Mouse (Mus musculus): ENCODE results near the gene Mapk1ip1l. TPM values are rescaled to one million over a fixed set of nuclear protein-coding genes. Genes with fewer than 3 reads are reported as not detected.
A peak's percentile ranks its signal among the peaks of the same experiment; 100 is the strongest.

The Mapk1ip1l gene
- polyA plus RNA-seq, 1 experiment = 13.5 TPM

DNA sequence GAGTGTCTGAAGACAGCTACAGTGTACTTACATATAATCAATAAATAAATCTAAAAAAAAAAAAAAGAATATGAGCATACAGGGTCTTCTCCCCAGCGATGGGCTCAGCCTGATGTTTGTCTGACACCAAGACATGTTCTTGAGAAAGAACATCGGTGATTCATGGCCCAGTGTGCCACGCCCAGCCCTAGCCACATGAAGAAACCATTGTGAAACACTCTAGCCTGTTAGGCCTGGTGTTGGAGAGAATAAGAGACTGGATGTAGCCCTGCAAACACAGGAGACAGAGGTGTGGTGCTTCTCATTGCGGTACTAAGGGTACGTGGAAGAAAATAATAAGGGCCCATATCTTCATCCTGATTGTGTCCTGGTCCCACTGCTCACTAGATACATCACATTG, 29.3 kb downstream of the Mapk1ip1l start:
- H3K27ac ChIP-seq (replicated peaks; ENCODE audit: low read depth, low read length) = no peak overlapping the region
- H3K4me3 ChIP-seq (ENCODE audit: insufficient read depth, low read depth, low read length) = no peak overlapping the region
- H3K4me1 ChIP-seq (ENCODE audit: control insufficient read depth, insufficient read depth, insufficient read length, low read length) = no peaks in the 10 kb centered on the region

DNA sequence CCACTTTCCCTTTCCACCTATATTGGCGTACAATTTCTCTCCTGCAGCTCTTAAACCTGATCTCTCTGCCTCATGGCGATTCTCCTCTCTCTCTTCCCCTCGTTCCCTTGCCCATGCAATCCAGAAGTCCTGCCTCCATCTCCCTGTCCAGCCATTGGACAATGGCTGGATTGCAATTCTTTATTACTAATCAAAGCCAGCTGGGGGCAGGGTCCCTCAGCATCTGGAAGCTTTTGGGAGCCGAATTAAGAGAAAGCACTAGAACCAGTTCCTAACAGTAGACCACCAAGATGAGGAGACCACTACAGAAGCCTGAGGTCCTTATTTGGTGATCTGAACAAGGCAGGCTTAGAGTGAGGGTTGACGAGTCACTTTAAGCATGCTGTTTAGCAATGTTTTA, 33.9 kb downstream of the Mapk1ip1l start:
- Histone ChIP-seq H3K27ac (replicated peaks; ENCODE audit: low read depth, low read length) (no peak overlapping the region), H3K4me1 (ENCODE audit: control insufficient read depth, insufficient read depth, insufficient read length, low read length) (no peaks in the 10 kb centered on the region), H3K4me3 (ENCODE audit: insufficient read depth, low read depth, low read length) (no peak overlapping the region)

DNA sequence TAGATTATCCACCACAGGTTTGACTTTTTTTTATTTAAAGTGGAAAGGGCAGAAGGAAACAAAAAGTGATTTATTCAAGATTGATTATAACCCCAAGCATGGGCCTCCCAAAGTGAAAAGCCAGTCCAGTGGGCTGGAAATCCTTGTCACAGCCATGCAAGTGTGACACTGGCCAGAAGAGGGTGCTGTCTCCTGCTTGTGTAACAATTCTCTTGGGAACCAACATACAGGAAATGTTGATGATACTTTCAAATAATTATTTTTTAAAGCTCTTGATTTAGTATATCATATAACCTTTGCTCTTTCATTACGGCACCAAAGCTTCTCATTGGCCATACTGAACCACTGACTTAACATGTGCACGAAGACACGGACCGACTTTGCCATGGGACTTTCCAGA, 36.8 kb downstream of the Mapk1ip1l start:
- H3K4me1 ChIP-seq (ENCODE audit: control insufficient read depth, insufficient read depth, insufficient read length, low read length) = no peaks in the 10 kb centered on the region
- H3K4me3 ChIP-seq (ENCODE audit: insufficient read depth, low read depth, low read length) = no peak overlapping the region
- H3K27ac ChIP-seq (replicated peaks; ENCODE audit: low read depth, low read length) = no peak overlapping the region

DNA sequence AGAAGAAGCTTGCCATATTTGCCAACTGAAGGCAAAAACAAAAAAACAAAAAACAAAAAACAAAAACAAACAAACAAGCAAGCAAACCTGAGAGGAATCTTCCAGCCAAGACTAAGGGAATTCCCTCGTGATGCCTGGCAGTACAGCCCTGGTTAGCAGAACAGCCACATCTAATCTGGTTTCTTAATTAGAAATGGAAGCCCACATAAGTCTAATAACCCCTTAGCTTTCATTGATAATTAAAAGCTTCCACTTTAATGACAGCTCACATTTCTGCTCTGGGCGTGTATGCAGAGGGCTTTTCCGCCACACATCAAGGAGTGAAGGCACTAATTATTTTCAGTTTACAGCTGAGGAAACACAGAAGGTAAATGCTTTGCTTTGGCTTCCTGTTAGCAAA, 37.2 kb downstream of the Mapk1ip1l start:
- no peaks in the 10 kb centered on the region for H3K4me1 ChIP-seq (ENCODE audit: control insufficient read depth, insufficient read depth, insufficient read length, low read length)
- no peak overlapping the region for H3K27ac ChIP-seq (replicated peaks; ENCODE audit: low read depth, low read length)
- no peak overlapping the region for H3K4me3 ChIP-seq (ENCODE audit: insufficient read depth, low read depth, low read length)

DNA sequence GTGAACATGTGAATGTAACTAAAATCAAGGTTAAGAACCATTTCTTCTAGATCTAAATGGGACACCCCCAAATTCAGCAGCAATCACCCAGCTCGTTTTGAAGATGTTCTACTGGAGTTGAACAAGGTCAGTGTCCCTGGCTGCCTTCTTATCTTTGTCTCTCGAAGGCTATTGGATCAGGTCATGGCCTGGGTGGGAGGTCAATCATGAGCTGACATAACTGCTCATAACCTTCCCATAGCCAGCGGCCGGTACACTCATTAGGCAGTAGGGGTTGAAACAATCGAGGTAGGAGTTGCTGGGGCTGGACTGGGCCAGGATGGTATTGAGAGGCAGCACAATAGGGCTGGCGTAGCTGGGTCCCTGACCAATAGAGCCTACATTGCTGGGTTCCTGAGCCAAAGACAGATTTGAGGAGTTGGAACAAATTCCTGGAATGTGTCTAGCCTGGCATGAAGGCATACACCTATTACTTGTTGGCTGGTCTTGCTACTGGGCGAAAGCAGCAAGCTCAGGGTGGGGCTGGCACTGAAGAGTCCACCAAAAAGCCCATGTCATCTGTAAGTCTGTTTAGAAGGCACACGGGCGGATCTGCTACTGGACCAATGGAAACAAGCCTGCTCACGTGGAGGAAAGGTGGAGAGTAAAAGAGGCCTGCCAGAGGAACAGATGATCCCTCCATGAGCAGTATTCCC, 42.3 kb downstream of the Mapk1ip1l start:
- no peaks in the 10 kb centered on the region for H3K4me1 ChIP-seq (ENCODE audit: control insufficient read depth, insufficient read depth, insufficient read length, low read length)
- H3K4me3 ChIP-seq (ENCODE audit: insufficient read depth, low read depth, low read length) = no peak overlapping the region
- no peak overlapping the region for H3K27ac ChIP-seq (replicated peaks; ENCODE audit: low read depth, low read length)

DNA sequence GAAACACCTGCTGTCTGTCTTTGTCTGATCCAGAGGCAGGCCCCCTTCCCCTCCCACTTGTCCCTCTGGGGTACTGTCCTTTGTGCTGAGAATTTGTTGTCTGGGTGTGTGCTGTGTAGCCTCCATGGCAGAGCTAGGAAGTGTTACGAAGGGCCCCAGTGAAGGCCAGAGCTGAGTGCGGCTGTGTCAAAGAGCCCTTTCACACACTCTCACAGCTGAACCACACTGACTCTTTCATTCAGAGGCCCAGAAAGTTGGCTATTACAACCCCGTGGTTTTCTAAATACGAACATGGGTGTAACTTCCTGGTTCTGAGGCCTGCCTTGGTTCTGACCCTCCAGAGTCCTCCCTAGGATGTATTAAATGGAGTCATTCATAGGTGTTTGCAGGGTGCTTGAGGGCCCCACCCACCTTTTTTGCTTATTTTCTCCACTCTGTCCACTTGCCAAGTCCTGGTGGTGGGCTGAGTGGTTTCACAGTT, 43.8 kb downstream of the Mapk1ip1l start:
- no peak overlapping the region for H3K27ac ChIP-seq (replicated peaks; ENCODE audit: low read depth, low read length)
- H3K4me1 ChIP-seq (ENCODE audit: control insufficient read depth, insufficient read depth, insufficient read length, low read length) = no peaks in the 10 kb centered on the region
- no peak overlapping the region for H3K4me3 ChIP-seq (ENCODE audit: insufficient read depth, low read depth, low read length)

DNA sequence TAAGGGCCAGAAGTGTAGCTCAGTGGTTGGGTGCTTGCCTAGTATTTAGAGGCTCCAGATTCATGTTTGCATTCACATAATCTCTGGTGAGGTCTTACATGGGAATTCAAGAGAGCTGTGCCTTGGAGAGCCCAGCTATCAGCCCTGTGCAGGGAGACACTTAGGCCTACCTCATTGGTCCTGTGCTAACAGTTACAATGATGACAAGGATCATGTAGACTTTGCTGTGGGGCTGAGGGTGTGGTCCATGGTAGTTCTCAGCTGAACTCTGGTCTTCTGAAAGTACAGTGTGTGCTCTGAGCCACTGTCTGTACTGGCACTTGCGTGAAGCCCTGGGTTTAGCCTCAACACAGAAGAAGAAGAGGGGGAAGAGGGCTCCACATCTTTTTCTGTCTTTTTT, 48.6 kb downstream of the Mapk1ip1l start:
- Histone ChIP-seq H3K4me1 (ENCODE audit: control insufficient read depth, insufficient read depth, insufficient read length, low read length) (no peaks in the 10 kb centered on the region), H3K4me3 (ENCODE audit: insufficient read depth, low read depth, low read length) (no peak overlapping the region)

DNA sequence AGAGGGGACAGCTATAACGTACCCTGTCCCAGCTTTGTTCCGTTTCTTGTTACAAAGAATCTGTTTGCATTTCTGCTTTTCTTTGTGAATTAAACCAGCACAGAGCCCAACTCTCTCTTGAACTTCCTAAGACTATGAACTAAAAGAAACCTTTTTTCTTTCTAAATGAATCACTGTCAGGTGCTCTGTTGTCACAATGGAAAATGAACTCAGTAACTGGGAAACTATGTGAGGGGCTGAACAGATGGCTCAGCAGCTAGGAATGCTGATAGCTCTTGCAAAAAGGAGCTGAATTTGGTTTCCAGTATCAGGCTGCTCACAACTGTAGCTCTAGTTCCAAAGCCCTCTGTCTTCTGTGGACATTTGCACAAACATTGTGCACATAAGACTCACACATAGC, 52.9 kb downstream of the Mapk1ip1l start:
- Histone ChIP-seq H3K4me1 (ENCODE audit: control insufficient read depth, insufficient read depth, insufficient read length, low read length) (no peaks in the 10 kb centered on the region), H3K4me3 (ENCODE audit: insufficient read depth, low read depth, low read length) (no peak overlapping the region), H3K27ac (replicated peaks; ENCODE audit: low read depth, low read length) (peak overlapping the region; percentile 23)

More for the DNA sequence above, 48.6 kb downstream of the Mapk1ip1l start:
- H3K27ac ChIP-seq (replicated peaks; ENCODE audit: low read depth, low read length) = no peak overlapping the region

DNA sequence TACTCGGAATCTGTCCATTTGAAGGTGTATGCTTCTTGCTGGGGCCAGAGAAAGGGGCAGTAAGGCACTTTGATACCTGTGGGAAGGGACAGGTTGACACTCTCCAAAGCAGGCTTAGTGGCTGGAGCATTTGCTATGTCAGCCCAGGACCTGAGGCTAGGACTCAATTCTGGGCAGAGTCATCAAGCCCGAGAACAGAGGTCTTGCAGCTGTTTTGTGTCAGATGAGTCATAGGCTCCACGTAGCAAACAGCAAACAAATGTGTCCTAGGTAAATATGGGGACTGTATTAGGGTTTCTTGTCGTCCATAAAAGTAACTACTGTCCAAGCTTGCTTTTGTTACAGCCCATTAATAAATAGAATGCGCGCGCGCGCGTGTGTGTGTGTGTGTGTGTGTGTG, 54.2 kb downstream of the Mapk1ip1l start:
- no peaks in the 10 kb centered on the region for H3K4me1 ChIP-seq (ENCODE audit: control insufficient read depth, insufficient read depth, insufficient read length, low read length)
- H3K27ac ChIP-seq (replicated peaks; ENCODE audit: low read depth, low read length) = no peak overlapping the region
- H3K4me3 ChIP-seq (ENCODE audit: insufficient read depth, low read depth, low read length) = no peak overlapping the region

DNA sequence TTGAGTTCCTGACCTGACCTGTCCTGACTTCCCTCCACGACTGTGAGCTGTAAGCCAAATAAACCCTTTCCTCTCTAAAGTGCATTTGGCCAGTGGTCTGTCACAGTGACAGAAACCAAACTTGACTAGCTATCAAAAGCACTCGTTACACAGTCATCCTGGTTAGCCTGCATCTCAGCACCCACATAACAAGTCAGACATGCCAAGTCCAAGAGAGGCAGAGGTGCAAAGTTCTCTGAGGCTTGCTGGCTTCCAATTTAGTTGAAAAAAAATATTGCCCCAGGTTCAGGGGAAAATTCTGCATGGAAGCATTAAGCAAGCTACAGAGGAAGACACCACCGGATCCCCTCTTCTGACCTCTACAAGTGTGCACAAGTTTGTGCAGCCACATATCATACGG, 55.2 kb downstream of the Mapk1ip1l start:
- Histone ChIP-seq H3K27ac (replicated peaks; ENCODE audit: low read depth, low read length) (no peak overlapping the region), H3K4me1 (ENCODE audit: control insufficient read depth, insufficient read depth, insufficient read length, low read length) (no peaks in the 10 kb centered on the region), H3K4me3 (ENCODE audit: insufficient read depth, low read depth, low read length) (no peak overlapping the region)

DNA sequence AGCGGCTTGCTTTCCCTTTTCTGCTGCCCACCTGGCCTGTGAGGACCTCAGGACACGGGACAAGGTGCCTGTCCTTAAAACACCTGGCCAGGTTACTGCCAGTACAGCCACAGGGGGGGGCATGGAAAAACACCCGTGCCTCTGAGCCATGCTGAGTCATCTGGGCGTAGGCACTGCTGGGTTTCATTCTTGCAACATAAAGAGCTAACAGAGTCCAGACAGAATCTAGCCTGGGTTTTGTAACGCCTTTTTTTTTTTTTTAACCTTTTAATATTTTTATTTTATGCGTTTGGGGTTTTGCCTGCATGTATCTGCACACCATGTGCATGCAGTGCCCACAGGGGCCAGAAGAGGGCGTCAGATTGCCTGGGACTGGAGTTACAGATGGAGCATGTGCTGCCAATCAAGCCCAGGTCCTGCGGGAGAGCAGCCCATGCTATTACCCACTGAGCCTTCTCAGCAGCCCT, 56.1 kb downstream of the Mapk1ip1l start:
- Histone ChIP-seq H3K4me3 (ENCODE audit: insufficient read depth, low read depth, low read length) (no peak overlapping the region), H3K27ac (replicated peaks; ENCODE audit: low read depth, low read length) (peak overlapping the region; percentile 42; the same call in 1 of the 2 replicates), H3K4me1 (ENCODE audit: control insufficient read depth, insufficient read depth, insufficient read length, low read length) (no peaks in the 10 kb centered on the region)

DNA sequence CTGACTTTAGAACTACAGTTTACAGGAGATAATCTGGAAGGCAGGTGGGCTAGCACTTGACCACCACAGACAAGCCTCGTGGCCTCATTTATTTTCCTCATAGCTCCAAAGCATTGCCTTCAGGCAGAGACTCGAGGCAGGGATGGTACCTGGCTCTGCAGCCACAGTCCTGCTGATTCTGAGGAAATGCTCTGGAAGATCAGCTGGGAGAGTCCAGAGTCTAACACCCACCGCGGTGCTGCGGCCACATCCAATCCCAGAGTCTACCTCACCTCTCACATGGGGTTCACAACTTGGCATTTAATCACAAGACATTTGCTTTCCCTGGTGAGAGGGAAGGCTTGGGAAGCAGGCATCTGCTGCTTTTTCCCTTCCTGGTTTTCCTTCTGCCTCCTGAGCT, 56.9 kb downstream of the Mapk1ip1l start:
- Histone ChIP-seq H3K4me3 (ENCODE audit: insufficient read depth, low read depth, low read length) (no peak overlapping the region), H3K4me1 (ENCODE audit: control insufficient read depth, insufficient read depth, insufficient read length, low read length) (no peaks in the 10 kb centered on the region), H3K27ac (replicated peaks; ENCODE audit: low read depth, low read length) (no peak overlapping the region)

DNA sequence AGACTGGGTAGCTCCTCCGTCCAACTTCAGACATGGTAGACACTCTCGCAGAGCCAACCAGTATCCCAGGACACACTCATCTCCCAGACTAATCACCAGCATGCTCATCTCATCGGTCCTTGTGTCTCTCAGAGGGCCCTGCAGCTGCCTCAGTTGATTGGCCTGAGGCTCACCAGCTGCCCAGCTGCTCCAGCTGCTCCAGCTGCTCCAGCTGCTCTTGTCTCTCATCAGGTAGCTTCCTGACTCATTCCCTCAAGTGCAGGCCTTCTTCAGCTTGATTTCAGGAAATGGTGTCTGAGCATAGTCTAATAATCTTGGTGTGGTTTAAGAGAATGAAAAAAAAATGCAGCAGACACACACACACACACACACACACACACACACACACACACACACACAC, 58.6 kb downstream of the Mapk1ip1l start:
- Histone ChIP-seq H3K4me1 (ENCODE audit: control insufficient read depth, insufficient read depth, insufficient read length, low read length) (no peaks in the 10 kb centered on the region), H3K27ac (replicated peaks; ENCODE audit: low read depth, low read length) (no peak overlapping the region), H3K4me3 (ENCODE audit: insufficient read depth, low read depth, low read length) (no peak overlapping the region)

DNA sequence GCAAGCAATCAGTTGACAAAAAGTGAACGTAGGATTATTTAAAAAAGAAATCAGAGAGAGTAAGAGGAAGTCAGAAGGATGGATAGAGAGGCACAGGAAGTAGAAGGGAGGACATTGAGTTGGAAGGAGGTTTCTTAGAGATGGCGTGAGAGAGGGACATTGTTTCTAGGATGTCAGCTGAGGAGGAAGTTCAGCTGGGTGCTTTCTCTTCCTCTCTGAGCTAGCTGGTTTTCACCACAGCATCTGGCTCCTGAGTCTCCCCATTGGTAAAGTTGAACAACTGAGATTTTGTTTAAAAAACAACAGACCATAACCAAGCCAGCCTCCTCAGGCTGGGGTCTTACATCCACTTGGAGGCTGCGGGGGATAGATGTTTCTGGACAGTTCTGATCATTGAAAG, 61.5 kb downstream of the Mapk1ip1l start:
- Histone ChIP-seq H3K27ac (replicated peaks; ENCODE audit: low read depth, low read length) (peak overlapping the region; percentile 63), H3K4me1 (ENCODE audit: control insufficient read depth, insufficient read depth, insufficient read length, low read length) (no peaks in the 10 kb centered on the region), H3K4me3 (ENCODE audit: insufficient read depth, low read depth, low read length) (no peak overlapping the region)

DNA sequence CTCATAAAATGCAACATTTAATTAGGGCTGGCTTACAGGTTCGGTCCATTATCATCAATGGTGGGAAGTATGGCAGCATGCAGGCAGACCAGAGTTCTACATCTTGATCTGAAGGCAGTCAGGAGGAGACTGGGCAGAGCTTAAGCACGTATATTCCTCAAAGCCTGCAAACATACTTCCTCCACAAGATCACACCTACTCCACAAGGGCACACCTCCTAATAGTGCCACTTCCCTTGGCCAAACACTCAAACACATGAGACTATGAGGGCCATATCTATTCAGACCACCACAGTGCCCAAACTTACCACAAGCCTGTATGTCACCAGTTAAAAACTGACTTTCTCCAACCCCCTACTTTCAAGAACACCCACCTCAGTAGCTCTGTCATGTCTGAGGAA, 63.4 kb downstream of the Mapk1ip1l start:
- Histone ChIP-seq H3K4me3 (ENCODE audit: insufficient read depth, low read depth, low read length) (no peak overlapping the region), H3K27ac (replicated peaks; ENCODE audit: low read depth, low read length) (peak overlapping the region; percentile 79), H3K4me1 (ENCODE audit: control insufficient read depth, insufficient read depth, insufficient read length, low read length) (no peaks in the 10 kb centered on the region)

DNA sequence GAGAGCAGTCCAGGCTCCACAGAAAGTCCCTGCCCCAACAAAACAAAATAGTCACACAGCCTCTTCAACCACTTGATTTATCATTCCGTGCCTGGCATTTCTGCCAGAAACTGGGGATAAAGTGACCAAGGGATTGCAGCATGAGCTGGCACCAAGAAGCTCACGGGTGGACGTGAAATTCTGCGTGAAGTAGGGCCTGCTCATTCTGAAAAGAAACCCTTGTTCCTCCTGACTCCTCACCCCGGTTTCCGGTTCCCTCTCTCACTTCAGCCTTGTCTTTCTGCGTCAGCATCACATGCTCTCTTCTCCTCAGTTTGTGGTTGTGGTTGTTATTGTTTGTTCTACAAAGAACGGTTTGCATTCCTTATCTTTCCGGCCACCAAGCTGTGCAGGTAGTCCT, 63.8 kb downstream of the Mapk1ip1l start:
- Histone ChIP-seq H3K27ac (replicated peaks; ENCODE audit: low read depth, low read length) (peak overlapping the region; percentile 79), H3K4me3 (ENCODE audit: insufficient read depth, low read depth, low read length) (no peak overlapping the region), H3K4me1 (ENCODE audit: control insufficient read depth, insufficient read depth, insufficient read length, low read length) (no peaks in the 10 kb centered on the region)

All from brown adipose tissue, adult 24 weeks (tissue).